Comparison of ENCODE assay signal across 9 mouse cellular contexts in the genomic region with DNA sequence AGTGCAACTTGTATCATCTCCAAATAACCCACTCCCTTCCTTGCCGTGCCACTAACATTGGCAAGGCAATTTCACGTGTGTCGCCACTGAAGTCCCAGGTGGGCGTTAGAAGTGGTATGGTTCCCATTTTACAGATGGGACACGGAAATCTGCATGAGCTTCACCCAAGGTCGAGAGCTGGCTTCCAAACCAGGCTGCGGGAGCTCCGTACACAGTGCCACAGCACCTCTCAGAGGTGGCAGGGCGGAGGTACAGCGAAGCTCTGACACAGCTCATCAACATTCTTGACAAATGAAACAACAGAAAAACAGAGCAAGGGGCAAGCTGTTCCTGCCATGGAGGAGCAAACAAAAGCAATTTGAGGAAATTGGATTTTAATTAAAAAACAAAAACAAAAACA.
DNase-seq lines count a peak whose midpoint lies in the region; ATAC-seq and TF ChIP-seq lines count a peak whose summit lies in the region.
"Had no signal": no experiment of that assay in that cellular context is flagged by ENCODE, and none has a peak within 500 bp of the region (broad histone marks: within the 10 kb centered on the region; RNA-seq: fewer than 3 reads in every experiment).

No protein-coding gene starts in this region.

- no peaks in the 10 kb centered on the region for H3K36me3 ChIP-seq in lung, postnatal 0 days (ENCODE audit: insufficient read depth, low read length)
- no peaks in the 10 kb centered on the region for H3K36me3 ChIP-seq in hindbrain, postnatal 0 days (ENCODE audit: insufficient read depth, low read length)
- H3K36me3 ChIP-seq in midbrain, embryonic 13.5 days, result no peaks in the 10 kb centered on the region
- H3K36me3 ChIP-seq: embryonic facial prominence, embryonic 15.5 days had no signal

- no peak overlapping the region for H3K9ac ChIP-seq in lung, postnatal 0 days (replicated peaks; ENCODE audit: low read depth)
- no peak overlapping the region for H3K9ac ChIP-seq in hindbrain, postnatal 0 days (replicated peaks; ENCODE audit: low read length)
- no peak overlapping the region for H3K9ac ChIP-seq in midbrain, embryonic 13.5 days (replicated peaks)
- H3K9ac ChIP-seq: embryonic facial prominence, embryonic 15.5 days had no signal

- ATAC-seq in lung, postnatal 0 days, result no peak; the same call in 1 of the 2 replicates
- ATAC-seq in hindbrain, postnatal 0 days, result peak; percentile 80
- ATAC-seq in midbrain, embryonic 13.5 days, result peak; percentile 72; the same call in 1 of the 2 replicates

- H3K9me3 ChIP-seq in lung, postnatal 0 days (ENCODE audit: low read length), result no peaks in the 10 kb centered on the region
- no peaks in the 10 kb centered on the region for H3K9me3 ChIP-seq in hindbrain, postnatal 0 days (ENCODE audit: low read length)
- no peaks in the 10 kb centered on the region for H3K9me3 ChIP-seq in midbrain, embryonic 13.5 days
- H3K9me3 ChIP-seq: embryonic facial prominence, embryonic 15.5 days had no signal

- TF ChIP-seq CTCF in lung, postnatal 0 days (IDR thresholded peaks at IDR 0.05), result peak; percentile 51
- TF ChIP-seq CTCF in hindbrain, postnatal 0 days (IDR thresholded peaks at IDR 0.05; ENCODE audit: low read depth), result peak; percentile 77

- no peak overlapping the region for H3K4me3 ChIP-seq in lung, postnatal 0 days (ENCODE audit: low read depth, low read length)
- no peak overlapping the region for H3K4me3 ChIP-seq in hindbrain, postnatal 0 days (ENCODE audit: low read length)
- no peak overlapping the region for H3K4me3 ChIP-seq in midbrain, embryonic 13.5 days (replicated peaks)
- H3K4me3 ChIP-seq: embryonic facial prominence, embryonic 15.5 days had no signal

- no peak for TF ChIP-seq EP300 in lung, postnatal 0 days (IDR thresholded peaks at IDR 0.05)

- peak; percentile 4 for DNase-seq in adrenal gland, adult 2 months
- DNase-seq in adrenal gland, adult 8-10 months, result no peak
- peak; percentile 17 for DNase-seq in lung, postnatal 0 days (ENCODE audit: low spot score)
- no peak for DNase-seq in lung, postnatal 36 days
- DNase-seq in cerebellum, postnatal 36 days, result peak; percentile 67
- peak; percentile 67 for DNase-seq in hindbrain, postnatal 0 days (ENCODE audit: low spot score)
- DNase-seq in gastrocnemius, postnatal 4 days (ENCODE audit: low spot score in 2 of 2), result no peak

- H3K4me2 ChIP-seq in lung, postnatal 0 days (replicated peaks; ENCODE audit: low read depth, low read length), result no peak overlapping the region
- H3K4me2 ChIP-seq in hindbrain, postnatal 0 days (ENCODE audit: low read depth, low read length), result no peak overlapping the region
- H3K4me2 ChIP-seq in midbrain, embryonic 13.5 days (replicated peaks), result no peak overlapping the region
- H3K4me2 ChIP-seq: embryonic facial prominence, embryonic 15.5 days had no signal

- H3K4me1 ChIP-seq in lung, postnatal 0 days (ENCODE audit: insufficient read depth, low read depth, low read length), result no peaks in the 10 kb centered on the region
- H3K4me1 ChIP-seq in hindbrain, postnatal 0 days (ENCODE audit: insufficient read depth, low read length), result no peaks in the 10 kb centered on the region
- peaks cover 16% of the 10 kb centered on the region for H3K4me1 ChIP-seq in midbrain, embryonic 13.5 days (replicated peaks)
- H3K4me1 ChIP-seq: embryonic facial prominence, embryonic 15.5 days had no signal

- H3K27me3 ChIP-seq in lung, postnatal 0 days (replicated peaks; ENCODE audit: insufficient read depth, low read length), result no peaks in the 10 kb centered on the region
- no peaks in the 10 kb centered on the region for H3K27me3 ChIP-seq in hindbrain, postnatal 0 days (ENCODE audit: insufficient read depth, low read length)
- peaks cover 5% of the 10 kb centered on the region; the same call in 1 of the 2 replicates for H3K27me3 ChIP-seq in midbrain, embryonic 13.5 days
- H3K27me3 ChIP-seq: embryonic facial prominence, embryonic 15.5 days had no signal

- WGBS in lung, postnatal 0 days, result 48% methylated on average over 10 of the region's 10 CpGs
- 41% methylated on average over 10 of the region's 10 CpGs for WGBS in hindbrain, postnatal 0 days
- 41% methylated on average over 10 of the region's 10 CpGs for WGBS in midbrain, embryonic 13.5 days

- no peak overlapping the region for H3K27ac ChIP-seq in lung, postnatal 0 days (ENCODE audit: low read length)
- no peak overlapping the region for H3K27ac ChIP-seq in hindbrain, postnatal 0 days
- H3K27ac ChIP-seq in midbrain, embryonic 13.5 days, result no peak overlapping the region
- H3K27ac ChIP-seq: embryonic facial prominence, embryonic 15.5 days had no signal

Comparison
In these comparisons a context has a peak if more than half of its experiments do, and no peak if none do; other contexts are left out.
1. DNase-seq: peak in adrenal gland, adult 2 months (single experiment), lung, postnatal 0 days (single experiment), cerebellum, postnatal 36 days (2 of 2) and hindbrain, postnatal 0 days (single experiment); none in adrenal gland, adult 8-10 months (single experiment), lung, postnatal 36 days (single experiment) and gastrocnemius, postnatal 4 days (0 of 2).